Mouse (Mus musculus): ENCODE measurements around the gene Kalrn.

Kalrn gene

GRCm38 (mm10) chr16:34440019-34440615 lies 133.2 kb downstream of the Kalrn start:
- DNase-seq (ENCODE audit: low read depth, low spot score), result no peak

GRCm38 (mm10) chr16:34430131-34430530 lies 143.2 kb downstream of the Kalrn start:
- no peak for DNase-seq (ENCODE audit: low read depth, low spot score)

- DNase-seq (ENCODE audit: low read depth, low spot score), result no peak
Measured at GRCm38 (mm10) chr16:34427654-34428053, 145.7 kb downstream of the Kalrn start.

DNA sequence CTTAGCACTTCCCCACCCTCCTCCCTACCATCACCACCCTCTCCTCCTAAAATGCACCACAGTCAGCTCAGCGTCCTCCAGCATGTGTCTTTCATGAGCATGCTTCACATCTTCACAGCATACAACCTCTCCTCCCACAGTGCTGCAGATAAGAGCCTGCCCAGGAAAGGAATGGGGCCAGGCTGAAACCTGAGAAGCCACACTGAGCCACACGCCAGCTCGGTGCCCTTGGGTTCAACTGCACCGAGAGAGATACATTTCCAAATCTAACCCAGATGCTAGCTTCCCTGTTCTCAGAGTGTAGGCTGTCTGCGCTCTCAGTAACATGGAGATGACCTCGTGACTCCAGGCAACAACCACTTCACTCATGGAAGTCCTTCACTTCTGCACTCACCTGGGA lies 151.9 kb downstream of the Kalrn start:
- DNase-seq (ENCODE audit: low read depth, low spot score), result no peak

GRCm38 (mm10) chr16:34417966-34418365 lies 155.4 kb downstream of the Kalrn start:
- no peak for DNase-seq (ENCODE audit: low read depth, low spot score)

GRCm38 (mm10) chr16:34417383-34417782 lies 155.9 kb downstream of the Kalrn start:
- no peak for DNase-seq (ENCODE audit: low read depth, low spot score)

DNA sequence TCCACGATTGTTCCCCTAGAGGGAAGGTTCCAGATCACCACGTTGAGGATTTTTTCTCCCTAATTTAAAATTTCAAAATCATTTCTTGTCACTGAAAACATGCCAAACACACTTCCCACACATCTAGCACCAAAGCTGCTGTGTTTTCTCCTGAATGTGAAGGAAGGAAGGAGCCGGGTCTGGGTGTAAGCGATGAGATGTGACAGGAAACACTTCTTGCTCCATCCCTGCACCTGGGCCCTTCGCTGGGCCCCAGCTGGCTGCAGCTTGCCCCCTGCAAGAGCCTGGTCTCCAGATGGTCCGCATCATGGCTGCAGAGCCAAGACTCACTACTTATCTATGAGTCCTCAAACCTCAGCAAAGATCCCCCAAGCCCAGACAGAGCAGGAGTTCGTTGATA lies 158.8 kb downstream of the Kalrn start:
- no peak for DNase-seq (ENCODE audit: low read depth, low spot score)

DNA sequence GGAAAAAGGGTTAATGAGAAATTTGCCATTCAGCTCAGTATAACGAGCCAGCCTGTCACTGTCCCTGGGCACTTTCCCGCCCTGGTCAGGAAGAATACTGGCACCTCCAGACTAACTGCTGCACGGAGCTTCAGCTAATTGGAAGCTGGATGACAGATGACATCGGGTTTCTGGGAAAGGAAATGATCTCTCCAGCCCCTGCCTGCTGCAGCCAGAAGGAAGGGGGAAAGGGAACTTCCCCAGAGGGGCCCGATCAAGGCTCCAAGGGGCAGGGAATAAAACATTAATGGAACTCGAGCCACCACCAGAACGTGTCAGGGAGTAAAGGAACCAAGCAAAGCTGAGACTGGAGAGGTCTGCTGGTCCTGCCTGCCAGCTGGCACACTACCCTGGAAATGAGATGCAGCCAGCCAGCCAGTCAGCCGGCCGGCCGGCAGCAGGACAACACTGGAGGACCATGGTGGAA lies 159.4 kb downstream of the Kalrn start:
- no peak for DNase-seq (ENCODE audit: low read depth, low spot score)

GRCm38 (mm10) chr16:34407036-34407435 lies 166.3 kb downstream of the Kalrn start:
- DNase-seq (ENCODE audit: low read depth, low spot score), result no peak

GRCm38 (mm10) chr16:34405094-34405493 lies 168.2 kb downstream of the Kalrn start:
- DNase-seq (ENCODE audit: low read depth, low spot score), result no peak

- DNase-seq (ENCODE audit: low read depth, low spot score), result no peak
Measured at GRCm38 (mm10) chr16:34401216-34401615, 172.1 kb downstream of the Kalrn start.

GRCm38 (mm10) chr16:34400102-34400728 lies 173.1 kb downstream of the Kalrn start:
- peak; percentile 36 for DNase-seq (ENCODE audit: low read depth, low spot score)

- no peak for DNase-seq (ENCODE audit: low read depth, low spot score)
Measured at GRCm38 (mm10) chr16:34395221-34395811, 178.0 kb downstream of the Kalrn start.

DNA sequence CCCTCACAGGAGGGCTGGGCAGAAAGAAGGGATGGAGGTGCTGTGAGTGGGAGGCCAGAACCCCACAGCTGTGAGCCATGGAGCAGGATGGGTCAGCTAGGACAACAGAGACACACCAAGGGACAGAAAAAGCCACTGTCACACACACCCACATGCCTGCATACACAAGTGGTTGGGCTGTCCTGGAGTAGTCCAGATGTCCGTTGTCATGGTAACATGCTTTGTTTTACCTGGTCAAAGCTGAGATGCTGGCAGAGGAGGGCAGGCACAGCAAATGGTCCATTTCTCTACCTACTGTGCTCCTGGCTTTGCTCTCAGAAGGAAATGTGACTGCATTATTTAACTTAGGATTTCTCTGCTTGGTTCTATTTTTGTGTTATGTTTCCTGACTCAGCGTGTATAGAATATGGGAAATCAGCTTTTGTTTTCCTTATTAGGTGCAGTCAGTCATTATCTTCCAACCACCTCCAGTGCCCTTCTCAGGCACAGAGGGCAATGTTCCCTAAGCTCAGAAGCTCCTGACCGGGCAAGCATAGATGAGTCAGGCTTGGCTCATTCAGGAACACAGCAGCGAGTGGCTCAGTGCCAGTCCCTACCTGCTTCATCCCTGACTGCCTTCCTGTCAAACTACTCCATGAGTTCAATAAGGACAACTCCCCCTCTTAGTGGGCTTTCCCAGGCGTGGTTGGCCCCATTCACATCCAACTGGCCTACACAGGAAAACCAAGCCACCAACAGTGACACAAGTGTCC lies 183.6 kb downstream of the Kalrn start:
- peak; percentile 15 for DNase-seq (ENCODE audit: low read depth, low spot score)

DNA sequence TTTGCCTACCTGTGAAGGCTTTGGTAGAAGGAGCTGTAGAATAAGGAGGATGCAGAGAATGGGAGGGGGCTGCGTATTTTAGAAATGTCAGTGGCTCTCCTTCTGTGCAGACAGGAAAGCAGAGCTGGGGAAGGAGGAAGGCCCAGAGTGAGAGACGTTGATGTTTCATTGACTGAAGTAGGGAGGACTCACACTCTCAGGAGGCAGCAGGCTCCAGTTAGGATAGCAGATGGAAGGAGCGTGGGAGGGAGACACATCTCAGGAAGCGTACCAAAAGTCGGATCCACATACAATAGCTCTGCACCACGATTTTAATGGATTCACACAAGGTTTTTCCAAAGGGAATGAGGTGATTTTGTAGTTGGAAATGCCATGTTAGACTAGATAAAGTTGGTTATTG lies 184.5 kb downstream of the Kalrn start:
- no peak for DNase-seq (ENCODE audit: low read depth, low spot score)

GRCm38 (mm10) chr16:34385065-34385464 lies 188.3 kb downstream of the Kalrn start:
- DNase-seq (ENCODE audit: low read depth, low spot score), result no peak

- no peak for DNase-seq (ENCODE audit: low read depth, low spot score)
Measured at GRCm38 (mm10) chr16:34382992-34383391, 190.3 kb downstream of the Kalrn start.

GRCm38 (mm10) chr16:34376166-34376857 lies 197.0 kb downstream of the Kalrn start:
- DNase-seq (ENCODE audit: low read depth, low spot score), result no peak

DNA sequence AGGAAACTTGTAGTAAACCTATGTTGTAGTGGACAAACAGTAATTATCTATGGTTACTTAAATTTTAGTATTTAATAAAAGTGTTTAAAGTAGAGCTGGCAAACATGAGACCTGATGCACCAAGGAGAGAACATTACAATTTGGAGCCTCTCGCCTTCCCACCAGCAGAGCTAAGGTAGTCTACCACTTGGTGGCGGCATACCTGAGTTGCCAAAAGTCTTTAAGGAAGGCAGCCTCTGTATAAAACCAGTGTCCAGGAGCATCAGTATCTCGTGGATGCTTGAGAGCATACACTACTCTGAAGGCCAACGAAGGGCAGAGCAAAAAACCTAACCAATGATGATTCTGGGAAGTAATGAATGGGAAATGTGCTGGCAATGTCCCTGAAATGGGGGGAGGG lies 199.8 kb downstream of the Kalrn start:
- DNase-seq (ENCODE audit: low read depth, low spot score), result no peak

DNA sequence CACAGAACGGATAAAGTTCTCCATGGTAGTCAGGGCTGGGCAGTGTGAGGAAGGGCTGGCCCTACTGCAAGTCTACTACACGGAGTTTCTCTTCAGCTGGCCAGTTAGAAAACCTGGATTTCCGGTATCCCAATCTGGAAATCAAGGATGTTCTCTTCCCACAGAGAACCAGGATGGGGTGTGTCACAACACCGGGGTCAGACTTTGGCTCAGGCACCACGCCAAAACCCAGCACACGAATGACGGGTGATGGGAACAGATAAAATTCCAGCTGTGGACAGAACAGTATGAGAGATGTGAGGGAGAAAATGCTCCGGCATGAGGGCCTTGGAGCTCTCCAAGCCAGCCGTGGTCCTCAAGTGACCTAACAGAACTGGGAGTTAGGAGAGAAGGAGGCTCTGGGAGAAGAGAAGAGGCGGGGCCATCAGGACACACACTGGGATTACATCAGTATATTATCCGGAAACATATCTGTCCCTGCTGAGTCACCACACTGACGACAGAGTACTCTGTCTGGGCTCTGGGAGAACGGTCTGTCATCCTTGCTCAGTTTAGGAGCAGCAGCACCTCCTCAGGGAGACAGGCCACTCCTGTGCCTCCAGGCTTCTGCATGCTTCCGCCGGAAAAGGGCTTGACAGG lies 201.1 kb downstream of the Kalrn start:
- DNase-seq (ENCODE audit: low read depth, low spot score), result no peak

- DNase-seq (ENCODE audit: low read depth, low spot score), result no peak
Measured at GRCm38 (mm10) chr16:34359206-34359605, 214.1 kb downstream of the Kalrn start.

All from ES-CJ7 (cell line).